Mouse (Mus musculus) heart, postnatal 0 days (tissue): ENCODE results near the gene Tbx4. TPM values are rescaled to one million over a fixed set of nuclear protein-coding genes. Genes with fewer than 3 reads are reported as not detected.

Experiments used
- ATAC-seq: fragments of 200-750 bp; cut with Nextera tagmentation; 2 replicates; pipeline ENCODE4 v1.8.0; 2017; ENCODE audit warnings: low read depth, moderate number of reproducible peaks, moderate library complexity; ENCODE audit not compliant: insufficient read depth
- DNase-seq: peaks from one replicate; pipeline ENCODE4 v3.0.0-alpha.2; 2016; ENCODE audit warnings: low spot score
- H3K27ac ChIP-seq: fragments of 300-500 bp; sonication (generic); 2 replicates; pipeline ENCODE4 v1.5.1; 2014; ENCODE audit warnings: low read depth, mild to moderate bottlenecking
- H3K27me3 ChIP-seq: fragments of 300-500 bp; sonication (generic); 2 replicates; pipeline ENCODE4 v1.6.1; 2014; ENCODE audit warnings: low read length, mixed read lengths; ENCODE audit not compliant: control insufficient read depth, insufficient read depth
- H3K36me3 ChIP-seq: fragments of 300-500 bp; sonication (generic); replicated peaks from 2 replicates; pipeline ENCODE4 v1.6.1; 2014; ENCODE audit warnings: low read length, mixed read lengths; ENCODE audit not compliant: control insufficient read depth, insufficient read depth
- H3K4me1 ChIP-seq: fragments of 300-500 bp; sonication (generic); 2 replicates; pipeline ENCODE4 v1.6.1; 2014; ENCODE audit warnings: antibody characterized with exemption; ENCODE audit not compliant: control insufficient read depth, insufficient read depth
- H3K4me2 ChIP-seq: fragments of 300-500 bp; sonication (generic); 2 replicates; pipeline ENCODE4 v1.6.1; 2014; ENCODE audit warnings: low read depth, mild to moderate bottlenecking, low read length, moderate library complexity
- H3K4me3 ChIP-seq: fragments of 300-500 bp; sonication (generic); 2 replicates; pipeline ENCODE4 v1.5.1; 2014; ENCODE audit warnings: low read depth, low read length
- H3K9ac ChIP-seq: fragments of 300-500 bp; sonication (generic); replicated peaks from 2 replicates; pipeline ENCODE4 v1.6.1; 2014; ENCODE audit warnings: low read depth, low read length, mixed read lengths
- H3K9me3 ChIP-seq: fragments of 300-500 bp; sonication (generic); replicated peaks from 2 replicates; pipeline ENCODE4 v1.6.1; 2016; ENCODE audit warnings: low read length; ENCODE audit not compliant: control insufficient read depth
- CTCF ChIP-seq: IDR thresholded peaks from 2 replicates; pipeline ENCODE4 v1.5.1; 2016; ENCODE audit warnings: antibody characterized with exemption, control low read depth, low read depth
- EP300 ChIP-seq: IDR thresholded peaks from 2 replicates; pipeline ENCODE4 v1.6.1; 2016; ENCODE audit warnings: antibody characterized with exemption, low read depth
- WGBS: fragments of 180-500 bp; shearing (Covaris S2); extraction: QIAGEN DNeasy Blood & Tissue Kit; methylation state at CpG from one replicate; pipeline ENCODE4 v1.1.7; 2014; 5-methylcytosine and 5-hydroxymethylcytosine counted together
- polyA plus RNA-seq: library from polyadenylated mRNA; unstranded; fragments of >200 nt; fragmentation: Nextera tagmentation; extraction: Ambion mirVana; gene quantifications from 2 replicates; pipeline ENCODE4 v1.2.1, GENCODE M21; 2015
- total RNA-seq: library from RNA; depleted of rRNA; stranded (reverse); fragments of >200 nt; gene quantifications from 2 replicates; pipeline ENCODE4 v1.2.3, GENCODE M21; 2014; ENCODE audit warnings: low replicate concordance

Gene Tbx4
- total and polyA plus RNA-seq, 2 experiments from 2014 or later: 0.05 TPM; not detected in 1

GRCm38 (mm10) chr11:85857997-85858698 lies 28.1 kb upstream of the Tbx4 start:
- TF ChIP-seq EP300 (no peak), CTCF (no peak)
- Histone ChIP-seq H3K27me3 (no peaks in the 10 kb centered on the region), H3K4me2 (no peak overlapping the region), H3K9me3 (no peaks in the 10 kb centered on the region), H3K36me3 (no peaks in the 10 kb centered on the region), H3K9ac (no peak overlapping the region), H3K4me3 (no peak overlapping the region), H3K27ac (no peak overlapping the region), H3K4me1 (no peaks in the 10 kb centered on the region)
- DNase-seq: no peak
- ATAC-seq: no peak
- WGBS: 36% methylated on average over 6 of the region's 6 CpGs

DNA sequence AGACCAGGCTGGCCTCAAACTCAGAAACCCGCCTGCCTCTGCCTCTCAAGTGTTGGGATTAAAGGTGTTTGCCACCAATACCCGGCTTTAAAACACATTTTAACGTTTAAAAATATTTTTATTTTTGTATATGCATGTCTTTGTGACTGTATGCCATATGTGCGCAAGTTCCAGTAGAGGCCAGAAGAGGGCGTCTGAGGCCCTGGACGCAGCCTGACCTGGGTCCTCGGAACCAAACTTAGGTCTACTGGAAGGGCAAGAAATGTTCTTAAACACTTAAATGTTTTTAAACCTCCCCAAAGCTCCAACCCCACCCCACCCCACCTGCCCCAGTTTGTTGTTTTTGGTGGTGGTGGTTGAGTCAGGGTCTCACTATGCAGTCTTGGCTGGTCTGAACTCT lies 21.9 kb upstream of the Tbx4 start:
- no peaks in the 10 kb centered on the region for H3K36me3 ChIP-seq
- H3K27me3 ChIP-seq: peaks cover 6% of the 10 kb centered on the region
- DNase-seq (no peak), ATAC-seq (no peak)
- H3K27ac ChIP-seq: no peak overlapping the region
- H3K4me3 ChIP-seq: no peak overlapping the region
- no peaks in the 10 kb centered on the region for H3K9me3 ChIP-seq
- 28% methylated on average over 7 of the region's 7 CpGs for whole genome bisulfite sequencing
- TF ChIP-seq CTCF (peak; percentile 27), EP300 (no peak)
- no peak overlapping the region for H3K9ac ChIP-seq
- no peak overlapping the region for H3K4me2 ChIP-seq
- no peaks in the 10 kb centered on the region for H3K4me1 ChIP-seq

DNA sequence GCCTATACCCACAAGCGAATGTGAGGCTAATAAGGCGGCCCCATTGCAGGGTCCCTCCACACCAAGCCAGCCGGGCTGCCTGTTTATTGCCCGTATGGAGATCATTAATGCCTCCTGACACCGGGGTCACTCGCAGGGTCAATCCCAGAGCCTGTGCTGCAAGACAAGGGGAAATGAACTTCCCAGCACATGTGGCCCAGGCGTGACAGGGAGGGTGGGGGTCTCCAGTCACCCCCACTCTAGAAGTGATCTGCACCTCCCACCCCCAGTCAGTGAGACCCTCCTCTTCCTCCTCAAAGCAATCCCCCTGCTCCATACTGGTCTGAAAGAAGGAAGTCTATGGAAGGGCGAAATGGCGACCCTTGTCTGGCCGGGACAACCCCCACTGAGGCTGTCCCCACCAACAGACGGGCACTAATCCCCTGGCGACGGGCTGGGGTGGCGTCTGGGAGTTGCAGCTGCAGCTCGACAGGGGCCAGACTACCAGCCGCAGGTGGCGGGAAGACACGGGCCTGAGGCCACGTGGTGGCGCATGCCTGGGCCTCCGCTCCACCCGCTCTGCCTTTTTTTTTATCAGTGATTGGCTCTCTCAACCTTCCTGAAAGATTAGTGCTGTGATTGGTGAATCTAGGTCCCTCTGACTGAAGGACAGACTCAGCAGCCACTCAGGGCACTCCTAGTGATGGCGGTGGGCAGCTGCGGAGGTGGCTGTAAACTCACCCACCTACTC lies 10.0 kb upstream of the Tbx4 start:
- WGBS: 62% methylated on average over 24 of the region's 24 CpGs
- Histone ChIP-seq H3K4me3 (no peak overlapping the region), H3K4me1 (no peaks in the 10 kb centered on the region), H3K27me3 (peaks cover 17% of the 10 kb centered on the region), H3K9ac (no peak overlapping the region), H3K27ac (no peak overlapping the region), H3K9me3 (no peaks in the 10 kb centered on the region), H3K36me3 (no peaks in the 10 kb centered on the region), H3K4me2 (no peak overlapping the region)
- ATAC-seq (no peak), DNase-seq (no peak)
- no peak for TF ChIP-seq EP300
- no peak for TF ChIP-seq CTCF

GRCm38 (mm10) chr11:85884498-85884897 lies 1.7 kb upstream of the Tbx4 start:
- Histone ChIP-seq H3K27ac (no peak overlapping the region), H3K4me1 (no peaks in the 10 kb centered on the region), H3K27me3 (peaks cover 90% of the 10 kb centered on the region), H3K9ac (no peak overlapping the region), H3K4me2 (no peak overlapping the region), H3K9me3 (no peaks in the 10 kb centered on the region), H3K36me3 (no peaks in the 10 kb centered on the region), H3K4me3 (no peak overlapping the region)
- TF ChIP-seq EP300 (no peak), CTCF (no peak)
- 72% methylated on average over 4 of the region's 4 CpGs for WGBS
- ATAC-seq (no peak), DNase-seq (no peak)

GRCm38 (mm10) chr11:85886429-85886785 lies 185 bp downstream of the Tbx4 start:
- no peak; the same call in 1 of the 2 replicates for ATAC-seq
- 7% methylated on average over 22 of the region's 22 CpGs for WGBS
- Histone ChIP-seq H3K36me3 (no peaks in the 10 kb centered on the region), H3K4me2 (no peak overlapping the region), H3K9me3 (no peaks in the 10 kb centered on the region), H3K9ac (no peak overlapping the region), H3K27ac (no peak overlapping the region), H3K4me3 (no peak overlapping the region), H3K27me3 (peaks cover 92% of the 10 kb centered on the region), H3K4me1 (no peaks in the 10 kb centered on the region)
- DNase-seq: no peak
- no peak for TF ChIP-seq EP300
- no peak for TF ChIP-seq CTCF
